Mouse (Mus musculus) C2C12 (cell line): ENCODE results near the gene Clstn1. TPM values are rescaled to one million over a fixed set of nuclear protein-coding genes. Genes with fewer than 3 reads are reported as not detected.
A peak's percentile ranks its signal among the peaks of the same experiment; 100 is the strongest.

Experiments used
- H3K27me3 ChIP-seq: one replicate; pipeline ENCODE4 v1.6.1; 2011; ENCODE audit not compliant: control insufficient read depth, insufficient read depth, insufficient read length
- H3K36me3 ChIP-seq: one replicate; pipeline ENCODE4 v1.6.1; 2011; ENCODE audit not compliant: control insufficient read depth, insufficient read depth
- H3K4me3 ChIP-seq: one replicate; pipeline ENCODE4 v1.5.1; 2011; ENCODE audit warnings: mild to moderate bottlenecking, control low read depth; ENCODE audit not compliant: poor library complexity, insufficient read depth, severe bottlenecking
- H3K79me2 ChIP-seq: one replicate; pipeline ENCODE4 v1.6.1; 2011; ENCODE audit not compliant: control insufficient read depth, insufficient read depth
- H3K79me3 ChIP-seq: one replicate; pipeline ENCODE4 v1.6.1; 2011; ENCODE audit warnings: low read depth, control low read depth
- H3ac ChIP-seq: one replicate; pipeline ENCODE3; 2011; ENCODE audit warnings: low read depth; ENCODE audit not compliant: control insufficient read depth, insufficient read length
- CEBPB ChIP-seq: IDR thresholded peaks from one replicate; pipeline ENCODE4 v1.6.1; 2011; ENCODE audit warnings: low read depth, mild to moderate bottlenecking, control low read depth, moderate library complexity
- CTCF ChIP-seq: IDR thresholded peaks from one replicate; pipeline ENCODE4 v1.5.1; 2011; ENCODE audit not compliant: control insufficient read depth, insufficient read depth, insufficient read length
- FOSL1 ChIP-seq: IDR thresholded peaks from one replicate; pipeline ENCODE4 v1.8.0; 2011; ENCODE audit warnings: mild to moderate bottlenecking, low read length; ENCODE audit not compliant: poor library complexity, insufficient read depth, severe bottlenecking
- MAX ChIP-seq: IDR thresholded peaks from one replicate; pipeline ENCODE4 v1.6.1; 2011; ENCODE audit warnings: mild to moderate bottlenecking, control low read depth
- MYOD1 ChIP-seq: IDR thresholded peaks from one replicate; pipeline ENCODE4 v1.6.1; 2011; ENCODE audit warnings: low read depth; ENCODE audit not compliant: control insufficient read depth, insufficient read length
- MYOG ChIP-seq: IDR thresholded peaks from one replicate; pipeline ENCODE4 v1.6.1; 2011; ENCODE audit not compliant: control insufficient read depth, insufficient read length; ENCODE audit errors: extremely low read depth
- USF1 ChIP-seq: IDR thresholded peaks from one replicate; pipeline ENCODE4 v1.6.1; 2011; ENCODE audit warnings: low read depth, mild to moderate bottlenecking, control low read depth, moderate library complexity
- polyA plus RNA-seq: library from polyadenylated mRNA; unstranded; fragments of >200 nt; fragmentation: generic; extraction: Trizol; gene quantifications from one replicate; pipeline ENCODE4 v1.2.1, GENCODE M21; 2012; ENCODE audit warnings: missing spikeins

The Clstn1 gene
- polyA plus RNA-seq, 1 experiment: 45.3 TPM

GRCm38 (mm10) chr4:149665692-149666090 is 79.4 kb downstream of the Clstn1 start:
- no peak overlapping the region for H3K4me3 ChIP-seq
- peaks cover 3% of the 10 kb centered on the region for H3K27me3 ChIP-seq
- TF ChIP-seq MYOG (no peak), USF1 (no peak), FOSL1 (no peak), MAX (no peak), CEBPB (no peak), MYOD1 (no peak), CTCF (no peak)
- H3K79me2 ChIP-seq: no peaks in the 10 kb centered on the region
- H3ac ChIP-seq: no peak overlapping the region
- H3K36me3 ChIP-seq: no peaks in the 10 kb centered on the region
- no peaks in the 10 kb centered on the region for H3K79me3 ChIP-seq

GRCm38 (mm10) chr4:149671175-149671574 is 84.9 kb downstream of the Clstn1 start:
- H3K36me3 ChIP-seq: no peaks in the 10 kb centered on the region
- H3ac ChIP-seq: no peak overlapping the region
- H3K27me3 ChIP-seq: no peaks in the 10 kb centered on the region
- no peaks in the 10 kb centered on the region for H3K79me2 ChIP-seq
- TF ChIP-seq MYOD1 (no peak), USF1 (no peak), MAX (no peak), MYOG (no peak), FOSL1 (no peak), CTCF (no peak), CEBPB (no peak)
- no peaks in the 10 kb centered on the region for H3K79me3 ChIP-seq
- no peak overlapping the region for H3K4me3 ChIP-seq

- no peak for TF ChIP-seq USF1
- no peak for TF ChIP-seq CEBPB
- TF ChIP-seq MYOD1: no peak
- no peak for TF ChIP-seq CTCF
- no peak for TF ChIP-seq MAX
- TF ChIP-seq MYOG: no peak
- TF ChIP-seq FOSL1: no peak
- H3K36me3 ChIP-seq: no peaks in the 10 kb centered on the region
- H3K79me2 ChIP-seq: no peaks in the 10 kb centered on the region
- H3K27me3 ChIP-seq: no peaks in the 10 kb centered on the region
- H3K79me3 ChIP-seq: no peaks in the 10 kb centered on the region
- H3ac ChIP-seq: no peak overlapping the region
- H3K4me3 ChIP-seq: no peak overlapping the region
These were observed 86.5 kb downstream of the Clstn1 start for GRCm38 (mm10) chr4:149672747-149673146.

- no peak for TF ChIP-seq MYOG
- TF ChIP-seq USF1: no peak
- no peak for TF ChIP-seq FOSL1
- TF ChIP-seq CEBPB: no peak
- TF ChIP-seq MYOD1: no peak
- no peak for TF ChIP-seq MAX
- no peak for TF ChIP-seq CTCF
- H3K36me3 ChIP-seq: no peaks in the 10 kb centered on the region
- no peak overlapping the region for H3K4me3 ChIP-seq
- H3K79me3 ChIP-seq: no peaks in the 10 kb centered on the region
- H3ac ChIP-seq: no peak overlapping the region
- no peaks in the 10 kb centered on the region for H3K27me3 ChIP-seq
- H3K79me2 ChIP-seq: no peaks in the 10 kb centered on the region
These were observed 88.6 kb downstream of the Clstn1 start for GRCm38 (mm10) chr4:149674814-149675377.

- TF ChIP-seq USF1 (no peak), MYOG (no peak), CEBPB (no peak), CTCF (no peak), MAX (no peak), FOSL1 (no peak), MYOD1 (no peak)
- H3ac ChIP-seq: peak overlapping the region; percentile 84
- no peaks in the 10 kb centered on the region for H3K27me3 ChIP-seq
- no peaks in the 10 kb centered on the region for H3K79me2 ChIP-seq
- no peaks in the 10 kb centered on the region for H3K79me3 ChIP-seq
- peak overlapping the region; percentile 21 for H3K4me3 ChIP-seq
- no peaks in the 10 kb centered on the region for H3K36me3 ChIP-seq
These were observed 89.4 kb downstream of the Clstn1 start for GRCm38 (mm10) chr4:149675378-149676261.

GRCm38 (mm10) chr4:149678006-149678405 is 91.7 kb downstream of the Clstn1 start:
- H3K4me3 ChIP-seq: no peak overlapping the region
- no peaks in the 10 kb centered on the region for H3K79me2 ChIP-seq
- TF ChIP-seq CEBPB (no peak), FOSL1 (no peak), CTCF (no peak), MYOG (no peak), MYOD1 (no peak), MAX (no peak), USF1 (no peak)
- H3K36me3 ChIP-seq: no peaks in the 10 kb centered on the region
- H3K79me3 ChIP-seq: no peaks in the 10 kb centered on the region
- H3ac ChIP-seq: no peak overlapping the region
- no peaks in the 10 kb centered on the region for H3K27me3 ChIP-seq
